8 mouse cellular contexts compared by ENCODE assay signal in genomic region chr8:11555720-11556591, GRCm38 (mm10). TPM values are rescaled to one million over a fixed set of nuclear protein-coding genes. Genes with fewer than 3 reads are reported as not detected.
A peak's percentile ranks its signal among the peaks of the same experiment; 100 is the strongest.
DNase-seq lines count a peak whose midpoint lies in the region; ATAC-seq lines count a peak whose summit lies in the region.

No protein-coding gene starts in this region.

- peak overlapping the region; percentile 98 for H3K27ac ChIP-seq in heart, embryonic 10.5 days
- peak overlapping the region; percentile 99 for H3K27ac ChIP-seq in kidney, embryonic 15.5 days

- peak overlapping the region; percentile 94 for H3K9ac ChIP-seq in kidney, embryonic 15.5 days

- no peaks in the 10 kb centered on the region for H3K27me3 ChIP-seq in heart, embryonic 10.5 days (ENCODE audit: insufficient read depth, poor library complexity, severe bottlenecking)
- no peaks in the 10 kb centered on the region for H3K27me3 ChIP-seq in kidney, embryonic 15.5 days

- H3K9me3 ChIP-seq in heart, embryonic 10.5 days: no peaks in the 10 kb centered on the region
- no peaks in the 10 kb centered on the region for H3K9me3 ChIP-seq in kidney, embryonic 15.5 days (replicated peaks)

- H3K4me3 ChIP-seq in heart, embryonic 10.5 days: peak overlapping the region; percentile 94
- H3K4me3 ChIP-seq in kidney, embryonic 15.5 days (replicated peaks): peak overlapping the region; percentile 95

- H3K4me1 ChIP-seq in heart, embryonic 10.5 days: peaks cover 31% of the 10 kb centered on the region
- peaks cover 31% of the 10 kb centered on the region for H3K4me1 ChIP-seq in kidney, embryonic 15.5 days

- under 1% methylated on average over 89 of the region's 103 CpGs for WGBS in heart, embryonic 10.5 days
- under 1% methylated on average over 87 of the region's 103 CpGs for WGBS in kidney, embryonic 15.5 days

- H3K36me3 ChIP-seq in heart, embryonic 10.5 days: 0 out of 2 replicates have a peak, but pooled peaks cover 3% of the 10 kb centered on the region
- H3K36me3 ChIP-seq in kidney, embryonic 15.5 days: no peaks in the 10 kb centered on the region

- ATAC-seq in erythroblast, adult 5-6 weeks (replicated peaks; ENCODE audit: low FRiP score, poor library complexity, severe bottlenecking): peak; percentile 70
- ATAC-seq in kidney, embryonic 15.5 days (replicated peaks; ENCODE audit: low FRiP score): peak; percentile 89
- peak; percentile 76 for ATAC-seq in monocyte, adult 5-6 weeks (replicated peaks; ENCODE audit: insufficient number of reproducible peaks, low FRiP score, low TSS enrichment, poor library complexity, severe bottlenecking)

- peak; percentile 96 to 97 for DNase-seq in B cell, adult 2 months
- DNase-seq in brain, adult 2 months (ENCODE audit: low read depth, low spot score): peak; percentile 100
- peak; percentile 100 for DNase-seq in heart, embryonic 10.5 days (ENCODE audit: low spot score)
- peak; percentile 99 for DNase-seq in liver
- peak; percentile 97 to 98 for DNase-seq in spleen, postnatal 4 days (ENCODE audit: low spot score in 2 of 2)

- peak overlapping the region; percentile 88 for H3K4me2 ChIP-seq in kidney, embryonic 15.5 days

RNA-seq across cellular contexts. Expression of gene Ing1, which starts 0.6 kb away (rescaled TPM):
- 16.3 and 16.5 TPM in 2 replicates for total RNA-seq in erythroblast, adult 5-6 weeks (2015; ENCODE audit: low replicate concordance)
- 19.3 and 25.9 TPM in 2 replicates for total RNA-seq in erythroblast, adult 5-6 weeks (2017; ENCODE audit: low replicate concordance)
- polyA plus RNA-seq in heart, embryonic 10.5 days (2016; fragmentation: Nextera tagmentation; extraction: Ambion mirVana): 21.8 and 27.7 TPM in 2 replicates
- polyA plus RNA-seq in kidney, embryonic 15.5 days (2015; fragmentation: Nextera tagmentation; extraction: Ambion mirVana): 35.7 and 36.9 TPM in 2 replicates
- total RNA-seq in monocyte, adult 5-6 weeks (2017): 69.1 to 75.3 TPM (median 75.0 TPM) in 3 replicates

RNA-seq across cellular contexts. Expression of gene Cars2, which starts 5.4 kb away (rescaled TPM):
- 7.1 and 8.6 TPM in 2 replicates for total RNA-seq in erythroblast, adult 5-6 weeks (2015; ENCODE audit: low replicate concordance)
- total RNA-seq in erythroblast, adult 5-6 weeks (2017; ENCODE audit: low replicate concordance): 3.4 and 16.0 TPM in 2 replicates
- 24.5 and 27.9 TPM in 2 replicates for polyA plus RNA-seq in heart, embryonic 10.5 days (2016; fragmentation: Nextera tagmentation; extraction: Ambion mirVana)
- polyA plus RNA-seq in kidney, embryonic 15.5 days (2015; fragmentation: Nextera tagmentation; extraction: Ambion mirVana): 23.8 and 28.3 TPM in 2 replicates
- total RNA-seq in monocyte, adult 5-6 weeks (2017): 18.3 to 33.8 TPM (median 30.6 TPM) in 3 replicates

RNA-seq across cellular contexts. Expression of gene Naxd, which starts 58.6 kb away (rescaled TPM):
- 11.0 and 14.8 TPM in 2 replicates for total RNA-seq in erythroblast, adult 5-6 weeks (2015; ENCODE audit: low replicate concordance)
- 11.7 and 13.9 TPM in 2 replicates for total RNA-seq in erythroblast, adult 5-6 weeks (2017; ENCODE audit: low replicate concordance)
- 86.1 and 92.1 TPM in 2 replicates for polyA plus RNA-seq in heart, embryonic 10.5 days (2016; fragmentation: Nextera tagmentation; extraction: Ambion mirVana)
- 119 and 121 TPM in 2 replicates for polyA plus RNA-seq in kidney, embryonic 15.5 days (2015; fragmentation: Nextera tagmentation; extraction: Ambion mirVana)
- total RNA-seq in monocyte, adult 5-6 weeks (2017): 27.9 to 51.1 TPM (median 46.4 TPM) in 3 replicates

Comparison
In these comparisons a context has a peak if more than half of its experiments do, and no peak if none do; other contexts are left out.
1. Peak in every context shown above with its lines: DNase-seq, ATAC-seq, H3K4me3 ChIP-seq and H3K27ac ChIP-seq.